Mouse (Mus musculus): ENCODE results near the gene Cdadc1.

Gene Cdadc1

DNA sequence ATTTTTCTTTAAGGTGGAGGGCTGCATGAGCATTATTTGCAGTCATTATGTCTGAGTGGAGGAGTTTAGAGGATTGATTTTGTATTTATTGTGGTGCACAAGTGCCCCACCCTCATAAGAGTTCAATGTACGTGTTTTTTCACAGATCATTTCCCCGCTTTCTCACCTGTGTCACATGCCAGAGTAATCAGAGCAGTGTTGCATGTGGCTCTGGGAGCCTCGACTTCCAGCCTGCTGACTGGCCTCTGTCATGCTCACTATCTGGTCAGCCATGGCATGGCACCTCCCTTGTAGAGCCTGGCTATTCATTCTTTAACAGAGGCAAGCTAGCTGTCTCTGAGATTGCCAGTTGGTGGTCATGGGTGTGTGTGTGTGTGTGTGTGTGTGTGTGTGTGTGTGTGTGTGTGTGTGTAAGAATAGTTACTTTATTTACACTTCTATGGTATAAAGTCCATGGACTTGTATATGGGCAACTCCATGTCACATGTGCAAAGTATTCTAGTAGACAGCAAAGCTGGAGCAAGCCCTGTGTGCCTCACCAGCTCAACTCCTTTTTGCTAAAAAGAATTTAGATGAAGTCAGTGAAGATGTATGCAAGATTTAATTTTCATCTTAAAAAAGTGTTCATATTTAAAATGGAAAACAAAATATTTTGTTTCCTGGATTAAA lies 54.5 kb downstream of the Cdadc1 start:
- no peak for DNase-seq

DNA sequence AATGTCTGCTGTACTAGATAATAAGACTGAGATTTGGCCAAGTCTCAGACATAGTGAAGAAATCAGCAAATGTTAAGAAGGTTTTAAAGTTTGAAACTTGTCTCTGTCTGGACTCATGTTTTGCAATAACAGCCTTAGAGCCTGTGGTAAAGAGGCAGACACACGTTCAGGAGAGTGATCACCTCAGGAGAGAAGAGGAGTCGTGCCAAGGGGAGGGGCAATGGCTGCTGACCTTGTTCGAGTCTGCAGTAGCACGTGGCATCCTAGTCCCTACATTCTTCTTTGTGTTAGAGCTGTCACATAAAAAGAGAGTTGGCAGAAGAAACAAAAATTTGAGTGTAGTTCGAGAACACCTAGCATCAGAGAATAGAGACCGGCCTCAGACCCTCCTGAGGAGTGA lies 57.0 kb downstream of the Cdadc1 start:
- no peak for DNase-seq

DNA sequence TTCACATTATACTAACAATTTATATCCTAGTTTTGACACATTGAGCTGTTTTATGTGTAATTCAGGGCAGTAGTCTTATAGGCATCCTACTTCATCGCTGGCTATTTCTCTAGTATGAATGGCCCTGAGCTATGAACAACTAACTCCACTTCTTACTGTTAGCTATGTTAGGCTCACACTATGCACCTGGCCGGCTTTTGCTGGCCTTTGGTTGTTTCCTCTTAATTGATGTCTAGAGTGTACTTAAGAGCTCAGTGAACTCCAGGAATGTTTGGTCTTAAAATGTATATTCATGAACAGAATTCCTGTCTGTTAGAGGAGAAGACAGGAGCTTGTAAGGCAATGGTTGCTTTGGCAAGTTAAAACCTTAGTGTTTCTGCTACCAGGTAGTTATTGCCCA lies 57.5 kb downstream of the Cdadc1 start:
- no peak for DNase-seq

DNA sequence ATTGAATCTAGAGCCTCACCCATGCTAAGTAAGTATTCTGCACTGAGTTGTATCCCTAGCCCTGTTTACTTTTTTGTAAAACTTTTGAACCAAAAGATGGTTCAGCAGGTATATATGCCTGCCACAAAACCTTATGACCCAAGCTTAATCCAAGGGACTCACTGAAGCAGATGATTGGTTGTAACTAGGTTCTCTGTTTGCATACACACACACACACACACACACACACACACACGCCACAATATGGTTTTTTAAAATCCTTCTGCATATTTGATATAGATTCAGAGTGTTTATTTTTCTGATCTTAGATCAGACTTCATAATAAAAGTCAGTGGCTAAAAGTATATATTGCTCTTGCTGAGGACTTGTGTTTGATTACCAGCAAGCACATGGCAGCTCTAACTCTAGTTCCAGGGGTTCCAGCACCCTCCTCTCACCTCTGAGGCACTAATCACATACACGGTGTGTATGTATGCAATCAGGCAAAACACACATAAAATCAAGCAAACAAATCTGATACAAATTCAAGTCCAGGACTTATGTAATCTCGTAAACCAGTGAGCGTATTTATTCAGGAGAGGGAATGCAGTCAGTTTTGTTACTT lies 59.8 kb downstream of the Cdadc1 start:
- DNase-seq: no peak

DNA sequence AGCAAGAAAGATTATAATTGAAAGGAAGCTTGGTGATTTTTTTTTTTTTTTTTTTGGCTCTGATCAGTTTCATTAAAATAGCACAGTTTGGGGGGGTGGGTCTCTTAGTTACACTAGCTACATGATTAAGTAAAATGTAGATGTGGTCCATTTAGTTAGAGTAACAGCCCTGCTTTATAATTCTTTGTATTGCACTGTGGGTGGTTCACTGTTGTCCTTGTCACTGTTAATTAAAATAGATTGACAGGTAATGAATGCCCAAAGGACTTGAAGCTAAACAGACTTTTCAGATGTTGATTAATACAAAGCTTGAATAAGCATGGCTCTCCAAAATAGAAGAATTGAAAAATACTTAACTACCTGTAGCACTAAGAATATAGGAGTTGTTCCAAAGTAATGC lies 63.9 kb downstream of the Cdadc1 start:
- no peak for DNase-seq

DNA sequence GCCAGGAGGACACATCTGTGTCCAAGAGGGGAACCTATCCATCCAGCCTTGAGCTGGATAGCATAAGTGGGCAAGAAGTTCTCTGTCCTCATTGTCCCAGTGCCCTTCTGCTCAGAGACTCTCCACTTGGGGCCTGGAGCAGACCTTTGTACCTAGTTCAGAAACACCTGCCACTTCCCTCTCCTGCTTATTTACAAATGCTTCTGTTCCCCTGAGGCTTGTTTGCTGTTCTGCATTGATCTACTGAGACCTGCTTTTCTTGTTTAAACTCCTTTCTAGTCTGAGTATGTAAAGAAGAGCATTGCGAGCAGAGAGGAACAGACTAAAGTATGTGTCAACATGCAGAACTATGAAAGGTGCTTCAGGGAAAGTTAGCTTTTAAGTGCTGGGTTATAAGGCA lies 64.8 kb downstream of the Cdadc1 start:
- no peak for DNase-seq

DNA sequence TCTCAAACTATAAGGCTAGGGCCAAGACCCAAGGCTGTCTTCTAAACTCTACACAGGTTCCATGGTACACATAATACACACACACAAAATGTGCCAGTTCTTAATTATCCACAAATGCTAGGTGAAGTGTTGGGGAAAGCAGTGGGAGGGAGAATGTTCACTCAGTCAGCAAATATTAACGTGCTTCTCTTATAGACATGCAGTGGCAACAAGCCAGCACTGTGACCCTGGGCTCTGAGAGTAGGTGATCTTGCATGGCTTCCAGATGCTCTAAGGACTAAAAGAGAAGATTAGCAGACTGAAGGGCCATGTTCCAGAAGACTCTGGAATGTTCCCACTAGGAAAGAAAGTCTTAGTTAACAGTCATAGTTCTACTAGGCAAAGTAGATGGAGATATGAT lies 67.0 kb downstream of the Cdadc1 start:
- no peak for DNase-seq

DNA sequence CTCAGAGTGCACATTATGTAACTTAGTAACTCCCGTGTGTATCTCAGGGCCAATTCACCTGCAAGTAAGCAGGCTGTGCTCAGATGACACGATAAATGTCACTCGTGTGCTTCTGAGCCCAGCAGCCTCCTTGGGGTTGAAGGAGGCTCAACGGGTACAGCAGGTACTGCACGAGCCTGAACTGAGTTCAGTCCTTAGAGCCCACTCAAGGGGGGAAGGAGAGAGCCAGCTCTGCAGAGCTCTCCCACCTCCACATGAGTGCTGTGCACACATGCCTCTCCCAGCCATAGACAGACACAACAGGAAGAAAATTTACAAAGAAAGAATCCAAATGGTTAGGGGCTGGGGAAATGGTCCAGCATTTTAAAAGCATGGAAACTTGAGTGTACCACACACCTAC lies 71.9 kb downstream of the Cdadc1 start:
- no peak for DNase-seq

DNA sequence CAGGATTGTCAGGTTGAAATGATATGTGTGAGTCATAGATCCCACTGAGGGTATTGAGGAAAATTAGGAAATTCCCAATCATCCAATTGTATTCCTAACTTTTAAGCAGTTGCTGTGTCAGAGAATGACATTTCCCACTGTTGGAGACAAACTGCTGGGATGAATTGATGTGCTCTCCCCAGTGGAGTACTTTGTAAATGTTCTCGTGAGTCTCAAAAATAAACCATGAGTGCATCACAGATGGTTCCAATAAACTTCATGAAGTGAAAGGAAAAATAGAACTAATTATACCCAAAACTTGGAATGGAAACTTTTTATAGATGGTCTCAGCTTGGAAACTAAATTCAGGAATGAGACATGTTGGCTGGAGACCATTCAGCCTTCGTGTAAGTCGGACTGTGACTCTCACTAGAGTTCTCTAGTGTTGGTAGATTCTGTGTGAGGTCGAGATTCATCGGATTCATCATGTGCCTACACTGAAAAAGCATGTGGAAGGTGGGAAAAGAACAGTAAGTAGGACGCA lies 83.8 kb downstream of the Cdadc1 start:
- no peak for DNase-seq
